ENCODE assay signal across 8 mouse cellular contexts in genomic region chr11:30954279-30954725, GRCm38 (mm10). TPM values are rescaled to one million over a fixed set of nuclear protein-coding genes. Genes with fewer than 3 reads are reported as not detected.
DNase-seq lines count a peak whose midpoint lies in the region; ATAC-seq lines count a peak whose summit lies in the region.

Gene Erlec1 (minus strand): TSS chr11:30954335.

- H3K4me1 ChIP-seq in intestine, embryonic 14.5 days (replicated peaks; ENCODE audit: control insufficient read depth, insufficient read depth, low read length) = peaks cover 7% of the 10 kb centered on the region

- peak within 1 kb of the TSS; percentile 77 for H3K27ac ChIP-seq in intestine, embryonic 14.5 days (ENCODE audit: low read depth)

- H3K9ac ChIP-seq in intestine, embryonic 14.5 days (ENCODE audit: low read length) = peak within 1 kb of the TSS; percentile 82

- intact Hi-C loops in left cerebral cortex, postnatal 14 days (cut with DNase I) = no loop called here

- peak within 1 kb of the TSS; percentile 82 for H3K4me3 ChIP-seq in intestine, embryonic 14.5 days (ENCODE audit: low read depth, low read length)

- peaks cover 28% of the 10 kb centered on the region for H3K36me3 ChIP-seq in intestine, embryonic 14.5 days (ENCODE audit: control insufficient read depth, insufficient read depth, low read length)

- peaks cover 8% of the 10 kb centered on the region; the same call in 1 of the 2 replicates for H3K9me3 ChIP-seq in intestine, embryonic 14.5 days (ENCODE audit: control insufficient read depth, low read length)

- peak; percentile 99 for ATAC-seq in intestine, embryonic 14.5 days (replicated peaks; ENCODE audit: low FRiP score, low TSS enrichment, low read depth)

- H3K4me2 ChIP-seq in intestine, embryonic 14.5 days (ENCODE audit: low read length) = peak within 1 kb of the TSS; percentile 81

- peak; percentile 77 to 80 for DNase-seq in adrenal gland, adult 18-20 months (ENCODE audit: low spot score in 2 of 2)
- peak; percentile 95 for DNase-seq in embryo, embryonic 11 days
- peak; percentile 87 for DNase-seq in gastrocnemius, postnatal 25 days
- DNase-seq in intestine, embryonic 14.5 days (ENCODE audit: low spot score) = peak; percentile 88
- peak; percentile 91 to 92 for DNase-seq in left cerebral cortex, postnatal 14 days (ENCODE audit: low spot score in 2 of 2)
- peak; percentile 91 for DNase-seq in mesoderm, embryonic 11.5 days (ENCODE audit: low read depth, low spot score)
- DNase-seq in right cerebral cortex, postnatal 36 days (ENCODE audit: low spot score in 2 of 2) = peak; percentile 88 to 92
- peak; percentile 89 for DNase-seq in yolk sac, embryonic 10.5 days (ENCODE audit: low spot score)

- under 1% methylated on average over 40 of the region's 40 CpGs for WGBS in intestine, embryonic 14.5 days

- no peaks in the 10 kb centered on the region for H3K27me3 ChIP-seq in intestine, embryonic 14.5 days (replicated peaks; ENCODE audit: control insufficient read depth, insufficient read depth, low read length)

RNA-seq across cellular contexts. Expression of gene Erlec1, which starts in this region (rescaled TPM):
- total RNA-seq in adrenal gland, adult 18-20 months (2021) = 10 to 100 TPM; 50.0 to 70.6 TPM
- total RNA-seq in gastrocnemius, postnatal 25 days (2021) = 10 to 100 TPM; 25.4 to 31.6 TPM
- 12.4 and 13.4 TPM in 2 replicates for polyA plus RNA-seq in intestine, embryonic 14.5 days (2014; fragmentation: Nextera tagmentation; extraction: Ambion mirVana)
- 10 to 100 TPM; 56.4 to 56.7 TPM for total RNA-seq in left cerebral cortex, postnatal 14 days (2021)

Comparison
In these comparisons a context has a peak if more than half of its experiments do, and no peak if none do; other contexts are left out.
1. Peak in every context shown above with its lines: DNase-seq, ATAC-seq, H3K4me3 ChIP-seq and H3K27ac ChIP-seq.